Mouse (Mus musculus) lung, embryonic 14.5 days (tissue): ENCODE results near the gene Cx3cr1. TPM values are rescaled to one million over a fixed set of nuclear protein-coding genes. Genes with fewer than 3 reads are reported as not detected.
A peak's percentile ranks its signal among the peaks of the same experiment; 100 is the strongest.

Experiments used
- ATAC-seq: fragments of 200-750 bp; cut with Nextera tagmentation; 2 replicates; pipeline ENCODE4 v1.8.0; 2017; ENCODE audit warnings: mild to moderate bottlenecking, moderate TSS enrichment, moderate library complexity; ENCODE audit not compliant: insufficient read depth
- DNase-seq: peaks from one replicate; pipeline ENCODE4 v3.0.0-alpha.2; 2015
- H3K27ac ChIP-seq: fragments of 300-500 bp; sonication (generic); 2 replicates; pipeline ENCODE4 v1.5.1; 2014; ENCODE audit warnings: low read depth, mild to moderate bottlenecking, moderate library complexity
- H3K27me3 ChIP-seq: fragments of 300-500 bp; sonication (generic); 2 replicates; pipeline ENCODE4 v1.6.1; 2014; ENCODE audit warnings: low read length, control low read depth; ENCODE audit not compliant: insufficient read depth
- H3K36me3 ChIP-seq: fragments of 300-500 bp; sonication (generic); 2 replicates; pipeline ENCODE4 v1.6.1; 2014; ENCODE audit warnings: control low read depth; ENCODE audit not compliant: insufficient read depth
- H3K4me1 ChIP-seq: fragments of 300-500 bp; sonication (generic); 2 replicates; pipeline ENCODE4 v1.6.1; 2014; ENCODE audit warnings: antibody characterized with exemption, control low read depth; ENCODE audit not compliant: insufficient read depth
- H3K4me2 ChIP-seq: fragments of 300-500 bp; sonication (generic); 2 replicates; pipeline ENCODE4 v1.6.1; 2014; ENCODE audit warnings: mild to moderate bottlenecking
- H3K4me3 ChIP-seq: fragments of 300-500 bp; sonication (generic); 2 replicates; pipeline ENCODE4 v1.5.1; 2014; ENCODE audit warnings: low read depth, low read length
- H3K9ac ChIP-seq: fragments of 300-500 bp; sonication (generic); 2 replicates; pipeline ENCODE4 v1.6.1; 2014
- H3K9me3 ChIP-seq: fragments of 300-500 bp; sonication (generic); 2 replicates; pipeline ENCODE4 v1.6.1; 2016; ENCODE audit warnings: low read depth, low read length, control low read depth
- CTCF ChIP-seq: IDR thresholded peaks from 2 replicates; pipeline ENCODE4 v1.5.1; 2016; ENCODE audit warnings: antibody characterized with exemption, low read depth
- WGBS: fragments of 180-500 bp; shearing (Covaris S2); extraction: QIAGEN DNeasy Blood & Tissue Kit; methylation state at CpG from one replicate; pipeline ENCODE4 v1.1.7; 2014; 5-methylcytosine and 5-hydroxymethylcytosine counted together
- polyA plus RNA-seq: library from polyadenylated mRNA; unstranded; fragments of >200 nt; fragmentation: Nextera tagmentation; extraction: Ambion mirVana; gene quantifications from 2 replicates; pipeline ENCODE4 v1.2.1, GENCODE M21; 2014

Cx3cr1 gene
- polyA plus RNA-seq, 1 experiment from 2014 or later = 9.7 TPM

DNA sequence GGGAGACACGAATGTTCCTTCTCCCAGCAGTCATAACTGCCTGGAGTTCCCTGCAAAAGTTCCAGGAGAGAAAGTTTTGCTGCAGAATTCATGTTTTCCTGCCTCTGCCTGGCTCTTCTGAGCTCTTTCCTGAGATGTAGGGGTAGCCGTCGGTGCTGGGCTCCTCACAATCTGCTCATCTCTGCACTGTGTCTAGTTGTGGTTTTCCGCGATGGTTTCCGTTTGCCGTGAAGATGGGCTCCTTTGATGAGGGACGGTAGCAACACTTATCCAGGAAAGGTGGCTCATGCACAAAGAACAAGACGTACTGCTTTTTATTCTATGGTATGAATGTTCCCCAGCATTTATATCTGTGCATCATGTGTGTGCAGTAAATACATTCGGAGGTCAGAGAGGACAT lies 39.3 kb downstream of the Cx3cr1 start:
- no peak overlapping the region for H3K27ac ChIP-seq
- TF ChIP-seq CTCF = no peak
- DNase-seq (no peak), ATAC-seq (no peak)
- no peaks in the 10 kb centered on the region for H3K9me3 ChIP-seq
- H3K36me3 ChIP-seq = no peaks in the 10 kb centered on the region
- no peak overlapping the region for H3K4me3 ChIP-seq
- no peaks in the 10 kb centered on the region for H3K27me3 ChIP-seq
- 77% methylated on average over 10 of the region's 10 CpGs for WGBS
- H3K4me2 ChIP-seq = no peak overlapping the region
- no peaks in the 10 kb centered on the region for H3K4me1 ChIP-seq
- no peak overlapping the region for H3K9ac ChIP-seq

- no peaks in the 10 kb centered on the region for H3K4me1 ChIP-seq
- no peak overlapping the region for H3K4me2 ChIP-seq
- H3K27me3 ChIP-seq = no peaks in the 10 kb centered on the region
- H3K27ac ChIP-seq = no peak overlapping the region
- TF ChIP-seq CTCF = no peak
- DNase-seq = no peak
- no peak for ATAC-seq
- H3K9ac ChIP-seq = no peak overlapping the region
- H3K4me3 ChIP-seq = no peak overlapping the region
- WGBS = 93% methylated on average over 6 of the region's 6 CpGs
- H3K36me3 ChIP-seq = no peaks in the 10 kb centered on the region
- H3K9me3 ChIP-seq = no peaks in the 10 kb centered on the region
These were observed 39.8 kb downstream of the Cx3cr1 start for GRCm38 (mm10) chr9:120029880-120030279.

- peak; percentile 94 for TF ChIP-seq CTCF
- WGBS = 20% methylated on average over 14 of the region's 14 CpGs
- Histone ChIP-seq H3K4me3 (no peak overlapping the region), H3K9ac (no peak overlapping the region), H3K27ac (peak overlapping the region; percentile 24; the same call in 1 of the 2 replicates), H3K27me3 (no peaks in the 10 kb centered on the region), H3K9me3 (no peaks in the 10 kb centered on the region), H3K4me2 (peak overlapping the region; percentile 15; the same call in 1 of the 2 replicates), H3K36me3 (no peaks in the 10 kb centered on the region), H3K4me1 (no peaks in the 10 kb centered on the region)
- peak; percentile 45 for ATAC-seq
- DNase-seq = peak; percentile 86
These were observed 42.1 kb downstream of the Cx3cr1 start for GRCm38 (mm10) chr9:120027401-120028151.

GRCm38 (mm10) chr9:120024625-120025024 lies 45.1 kb downstream of the Cx3cr1 start:
- 79% methylated on average over 5 of the region's 5 CpGs for WGBS
- Histone ChIP-seq H3K27ac (no peak overlapping the region), H3K4me2 (no peak overlapping the region), H3K4me1 (0 out of 2 replicates have a peak, but pooled peaks cover 6% of the 10 kb centered on the region), H3K36me3 (no peaks in the 10 kb centered on the region), H3K4me3 (no peak overlapping the region), H3K9ac (no peak overlapping the region), H3K9me3 (no peaks in the 10 kb centered on the region), H3K27me3 (no peaks in the 10 kb centered on the region)
- DNase-seq (no peak), ATAC-seq (no peak)
- TF ChIP-seq CTCF = no peak

- 75% methylated on average over 10 of the region's 10 CpGs for WGBS
- Histone ChIP-seq H3K4me3 (no peak overlapping the region), H3K4me1 (0 out of 2 replicates have a peak, but pooled peaks cover 6% of the 10 kb centered on the region), H3K27me3 (no peaks in the 10 kb centered on the region), H3K9ac (no peak overlapping the region), H3K36me3 (no peaks in the 10 kb centered on the region), H3K27ac (no peak overlapping the region), H3K4me2 (no peak overlapping the region), H3K9me3 (no peaks in the 10 kb centered on the region)
- ATAC-seq (no peak), DNase-seq (no peak)
- TF ChIP-seq CTCF = no peak
These were observed 45.5 kb downstream of the Cx3cr1 start for GRCm38 (mm10) chr9:120024171-120024570.

DNA sequence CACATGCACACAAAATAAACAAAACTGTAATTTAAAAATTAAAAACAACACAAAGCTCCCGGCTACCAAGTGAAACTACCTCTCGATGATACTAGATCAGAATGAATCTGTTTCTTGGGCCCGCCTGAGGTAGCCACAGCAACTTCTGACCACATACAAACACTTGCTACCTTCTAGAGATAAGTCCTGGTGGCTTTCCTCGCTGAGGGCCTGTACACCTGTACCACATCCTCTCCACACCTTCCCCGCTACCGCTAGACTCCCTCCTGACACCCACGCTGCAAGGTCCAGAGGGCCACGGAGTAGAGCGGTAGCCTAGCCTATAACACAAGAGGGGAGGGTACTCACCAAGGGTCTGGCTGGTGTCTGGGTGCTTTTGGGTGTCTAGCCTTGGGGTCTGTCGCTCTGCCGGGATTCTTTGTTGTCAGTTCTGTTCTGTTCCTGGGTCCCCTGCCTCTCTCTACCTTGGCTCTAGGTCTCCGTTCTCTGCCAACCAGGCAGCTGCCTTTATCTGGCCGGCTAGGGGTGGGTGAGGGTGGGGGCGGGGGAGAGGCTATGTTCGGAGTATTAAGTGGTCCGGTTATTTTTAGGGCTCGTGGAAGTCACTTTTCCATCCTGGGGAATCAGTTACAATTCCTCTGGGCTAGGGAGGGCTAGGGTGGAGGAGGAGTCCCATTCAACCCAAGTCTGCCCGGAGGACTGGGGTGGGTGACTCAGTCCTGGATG lies 46.4 kb downstream of the Cx3cr1 start, which contains the start of gene Xirp1:
Gene Xirp1 (minus strand): TSS at position 513 of the 726 bp plus-strand sequence.
- no peak for DNase-seq
- no peak for ATAC-seq
- H3K9me3 ChIP-seq = no peaks in the 10 kb centered on the region
- 0 out of 2 replicates have a peak, but pooled peaks cover 6% of the 10 kb centered on the region for H3K4me1 ChIP-seq
- WGBS = 74% methylated on average over 18 of the region's 18 CpGs
- no peak within 1 kb of the TSS for H3K4me2 ChIP-seq
- no peak within 1 kb of the TSS for H3K4me3 ChIP-seq
- no peaks in the 10 kb centered on the region for H3K27me3 ChIP-seq
- H3K27ac ChIP-seq = peak within 1 kb of the TSS; percentile 36; the same call in 1 of the 2 replicates
- no peaks in the 10 kb centered on the region for H3K36me3 ChIP-seq
- TF ChIP-seq CTCF = no peak
- H3K9ac ChIP-seq = no peak within 1 kb of the TSS

- no peaks in the 10 kb centered on the region for H3K9me3 ChIP-seq
- no peak overlapping the region for H3K9ac ChIP-seq
- no peak overlapping the region for H3K4me3 ChIP-seq
- no peak for TF ChIP-seq CTCF
- 0 out of 2 replicates have a peak, but pooled peaks cover 6% of the 10 kb centered on the region for H3K4me1 ChIP-seq
- no peaks in the 10 kb centered on the region for H3K27me3 ChIP-seq
- DNase-seq (no peak), ATAC-seq (0 out of 2 replicates have a peak, but pooled peaks have one; percentile 26)
- H3K4me2 ChIP-seq = no peak overlapping the region; the same call in 1 of the 2 replicates
- WGBS = 37% methylated on average over 5 of the region's 5 CpGs
- H3K27ac ChIP-seq = peak overlapping the region; percentile 43; the same call in 1 of the 2 replicates
- H3K36me3 ChIP-seq = no peaks in the 10 kb centered on the region
These were observed 48.5 kb downstream of the Cx3cr1 start for GRCm38 (mm10) chr9:120021164-120021563.
